Mouse (Mus musculus) neural tube, embryonic 13.5 days (tissue): ENCODE measurements around the gene Prkn. TPM values are rescaled to one million over a fixed set of nuclear protein-coding genes. Genes with fewer than 3 reads are reported as not detected.

Experiments used
- ATAC-seq: fragments of 200-750 bp; cut with Nextera tagmentation; 2 replicates; pipeline ENCODE4 v1.8.0; 2017; ENCODE audit warnings: low read depth, mild to moderate bottlenecking, moderate TSS enrichment, moderate library complexity
- H3K27ac ChIP-seq: fragments of 300-500 bp; sonication (generic); replicated peaks from 2 replicates; pipeline ENCODE4 v1.5.1; 2015; ENCODE audit warnings: moderate library complexity, mild to moderate bottlenecking, inconsistent platforms
- H3K27me3 ChIP-seq: fragments of 300-500 bp; sonication (generic); 2 replicates; pipeline ENCODE4 v1.6.1; 2015; ENCODE audit warnings: mild to moderate bottlenecking, inconsistent platforms
- H3K36me3 ChIP-seq: fragments of 300-500 bp; sonication (generic); 2 replicates; pipeline ENCODE4 v1.6.1; 2015; ENCODE audit warnings: mild to moderate bottlenecking, inconsistent platforms
- H3K4me1 ChIP-seq: fragments of 300-500 bp; sonication (generic); replicated peaks from 2 replicates; pipeline ENCODE4 v1.6.1; 2015; ENCODE audit warnings: inconsistent platforms
- H3K4me2 ChIP-seq: fragments of 300-500 bp; sonication (generic); 2 replicates; pipeline ENCODE4 v1.6.1; 2015; ENCODE audit warnings: inconsistent platforms, mild to moderate bottlenecking, moderate library complexity
- H3K4me3 ChIP-seq: fragments of 300-500 bp; sonication (generic); 2 replicates; pipeline ENCODE4 v1.5.1; 2015; ENCODE audit warnings: mild to moderate bottlenecking, inconsistent platforms
- H3K9ac ChIP-seq: fragments of 300-500 bp; sonication (generic); 2 replicates; pipeline ENCODE4 v1.6.1; 2015; ENCODE audit warnings: moderate library complexity, mild to moderate bottlenecking, inconsistent platforms
- H3K9me3 ChIP-seq: fragments of 300-500 bp; sonication (generic); 2 replicates; pipeline ENCODE4 v1.6.1; 2016; ENCODE audit warnings: inconsistent platforms
- WGBS: fragments of 180-500 bp; shearing (Covaris S2); methylation state at CpG from one replicate; pipeline ENCODE4 v1.1.7; 2015; 5-methylcytosine and 5-hydroxymethylcytosine counted together
- polyA plus RNA-seq: library from polyadenylated mRNA; unstranded; fragments of >200 nt; fragmentation: Nextera tagmentation; extraction: Ambion mirVana; gene quantifications from 2 replicates; pipeline ENCODE4 v1.2.1, GENCODE M21; 2015

Gene Prkn
- polyA plus RNA-seq, 1 experiment from 2014 or later: 3.6 TPM

GRCm38 (mm10) chr17:11926865-11927386 lies 1086.7 kb downstream of the Prkn start:
- 27% methylated on average over 11 of the region's 11 CpGs for WGBS

DNA sequence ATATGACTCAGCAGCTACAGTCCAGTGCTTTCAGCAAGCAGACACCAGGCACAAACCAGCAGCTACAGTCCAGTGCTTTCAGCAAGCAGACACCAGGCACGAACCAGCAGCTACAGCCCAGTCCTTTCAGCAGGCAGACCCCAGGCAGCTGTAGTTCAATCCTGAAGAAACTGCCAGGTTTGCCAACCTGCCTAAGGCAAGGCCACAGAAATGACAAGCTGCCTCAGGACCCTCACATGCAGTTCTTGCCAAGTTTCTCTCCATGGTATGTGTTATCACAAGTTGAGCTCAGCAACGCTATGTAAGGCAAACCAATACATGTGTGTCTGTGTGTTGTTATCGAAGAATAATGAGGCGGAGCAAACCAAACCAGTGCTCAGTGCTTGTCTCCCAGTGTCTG lies 1091.5 kb downstream of the Prkn start:
- ATAC-seq: no peak
- no peaks in the 10 kb centered on the region for H3K36me3 ChIP-seq
- H3K9me3 ChIP-seq: no peaks in the 10 kb centered on the region
- 92% methylated on average over 4 of the region's 4 CpGs for WGBS
- no peak overlapping the region for H3K4me3 ChIP-seq
- H3K27me3 ChIP-seq: no peaks in the 10 kb centered on the region
- H3K4me2 ChIP-seq: no peak overlapping the region
- no peak overlapping the region for H3K27ac ChIP-seq
- peaks cover 10% of the 10 kb centered on the region; the same call in 1 of the 2 replicates for H3K4me1 ChIP-seq
- no peak overlapping the region for H3K9ac ChIP-seq

More at GRCm38 (mm10) chr17:11926865-11927386, 1086.7 kb downstream of the Prkn start:
- peak overlapping the region; percentile 75 for H3K27ac ChIP-seq
- H3K9ac ChIP-seq: no peak overlapping the region
- H3K36me3 ChIP-seq: no peaks in the 10 kb centered on the region
- H3K9me3 ChIP-seq: no peaks in the 10 kb centered on the region
- peaks cover 11% of the 10 kb centered on the region; the same call in 1 of the 2 replicates for H3K4me1 ChIP-seq
- no peaks in the 10 kb centered on the region for H3K27me3 ChIP-seq
- no peak overlapping the region for H3K4me3 ChIP-seq
- H3K4me2 ChIP-seq: no peak overlapping the region
- peak; percentile 59; the same call in 1 of the 2 replicates for ATAC-seq

- WGBS: 62% methylated on average over 5 of the region's 5 CpGs
- Histone ChIP-seq H3K4me3 (no peak overlapping the region), H3K4me2 (no peak overlapping the region), H3K9ac (no peak overlapping the region), H3K27ac (no peak overlapping the region), H3K9me3 (no peaks in the 10 kb centered on the region), H3K27me3 (no peaks in the 10 kb centered on the region), H3K4me1 (no peaks in the 10 kb centered on the region), H3K36me3 (no peaks in the 10 kb centered on the region)
- no peak for ATAC-seq
Observed at GRCm38 (mm10) chr17:11933737-11934136, 1093.6 kb downstream of the Prkn start.

DNA sequence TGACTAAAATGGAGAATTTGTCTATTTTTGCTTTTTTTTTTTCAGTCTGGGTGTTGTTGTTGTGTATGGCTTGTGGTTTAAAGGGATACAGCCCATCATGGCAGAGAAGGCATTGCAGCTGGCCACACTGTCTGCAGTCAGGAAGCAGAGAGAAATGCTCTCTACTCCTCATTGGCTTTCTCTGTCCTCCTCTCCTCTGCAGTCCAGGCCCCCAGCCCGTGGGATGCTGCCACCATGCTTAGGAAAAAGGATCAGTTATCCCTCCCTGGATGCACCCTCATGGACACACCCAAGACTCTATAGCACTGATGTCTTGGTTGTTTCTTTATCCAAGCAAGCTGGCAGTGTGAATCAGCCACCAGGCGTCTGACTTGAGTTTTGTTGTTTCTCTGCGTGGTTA lies 1107.3 kb downstream of the Prkn start:
- peaks cover 18% of the 10 kb centered on the region for H3K4me1 ChIP-seq
- no peak overlapping the region for H3K9ac ChIP-seq
- H3K9me3 ChIP-seq: 0 out of 2 replicates have a peak, but pooled peaks cover 3% of the 10 kb centered on the region
- H3K4me2 ChIP-seq: no peak overlapping the region
- whole genome bisulfite sequencing: 85% methylated on average over 3 of the region's 3 CpGs
- no peaks in the 10 kb centered on the region for H3K27me3 ChIP-seq
- ATAC-seq: no peak
- no peak overlapping the region for H3K4me3 ChIP-seq
- no peaks in the 10 kb centered on the region for H3K36me3 ChIP-seq
- H3K27ac ChIP-seq: no peak overlapping the region

GRCm38 (mm10) chr17:11949551-11950197 lies 1109.5 kb downstream of the Prkn start:
- Histone ChIP-seq H3K9ac (no peak overlapping the region), H3K4me3 (no peak overlapping the region), H3K9me3 (no peaks in the 10 kb centered on the region), H3K4me2 (no peak overlapping the region), H3K4me1 (peaks cover 18% of the 10 kb centered on the region), H3K36me3 (no peaks in the 10 kb centered on the region), H3K27me3 (no peaks in the 10 kb centered on the region), H3K27ac (no peak overlapping the region)
- no peak for ATAC-seq
- 57% methylated on average over 10 of the region's 10 CpGs for WGBS

GRCm38 (mm10) chr17:11950198-11950594 lies 1110.0 kb downstream of the Prkn start:
- H3K4me3 ChIP-seq: no peak overlapping the region
- 77% methylated on average over 8 of the region's 8 CpGs for WGBS
- H3K27ac ChIP-seq: no peak overlapping the region
- H3K4me1 ChIP-seq: peaks cover 18% of the 10 kb centered on the region
- no peaks in the 10 kb centered on the region for H3K27me3 ChIP-seq
- no peak overlapping the region for H3K9ac ChIP-seq
- no peak for ATAC-seq
- no peak overlapping the region for H3K4me2 ChIP-seq
- H3K9me3 ChIP-seq: no peaks in the 10 kb centered on the region
- H3K36me3 ChIP-seq: no peaks in the 10 kb centered on the region

DNA sequence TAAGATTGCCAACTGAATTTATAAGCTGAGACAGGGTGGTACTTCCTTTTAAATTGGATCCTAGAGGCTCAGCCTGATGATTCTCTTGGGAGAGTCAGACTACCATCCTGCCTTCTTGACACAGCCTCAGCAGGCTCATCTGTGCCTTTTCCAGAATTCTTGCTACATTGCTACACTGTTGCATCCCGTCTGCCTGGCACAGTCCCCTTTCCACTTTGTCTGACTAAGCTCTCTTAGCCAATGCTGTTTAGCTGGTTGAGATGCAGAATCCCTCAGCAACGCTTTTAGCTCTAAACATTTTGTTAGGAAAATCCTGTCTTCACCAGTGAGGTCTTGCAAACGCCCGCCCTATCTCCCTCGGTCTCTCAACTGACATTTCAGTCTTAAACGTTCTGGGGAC lies 1115.1 kb downstream of the Prkn start:
- ATAC-seq: no peak
- WGBS: 79% methylated on average over 6 of the region's 6 CpGs
- H3K9me3 ChIP-seq: peaks cover 11% of the 10 kb centered on the region; the same call in 1 of the 2 replicates
- H3K9ac ChIP-seq: no peak overlapping the region
- H3K4me2 ChIP-seq: no peak overlapping the region
- peak overlapping the region; percentile 29; the same call in 1 of the 2 replicates for H3K27ac ChIP-seq
- H3K4me1 ChIP-seq: peaks cover 22% of the 10 kb centered on the region
- no peaks in the 10 kb centered on the region for H3K36me3 ChIP-seq
- H3K4me3 ChIP-seq: no peak overlapping the region
- no peaks in the 10 kb centered on the region for H3K27me3 ChIP-seq

DNA sequence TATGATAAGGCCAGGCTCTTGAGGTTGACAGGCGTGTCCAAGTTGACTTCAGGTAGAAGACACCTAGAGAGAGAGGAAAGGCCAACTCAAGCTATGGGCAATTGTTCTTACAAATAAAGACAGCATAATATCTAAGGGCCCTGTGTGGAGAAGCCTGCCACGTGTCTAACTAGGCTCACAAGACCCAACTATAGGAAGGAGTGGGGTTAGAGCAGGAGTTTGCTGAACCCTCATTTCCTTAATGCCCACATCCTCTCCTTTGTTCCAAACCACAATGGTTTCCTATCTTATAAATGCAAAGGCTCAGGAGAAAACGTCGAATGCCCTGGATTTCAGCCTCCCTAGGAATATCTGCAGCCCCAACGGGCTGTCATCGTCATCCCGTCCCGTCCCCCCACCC lies 1120.3 kb downstream of the Prkn start:
- Histone ChIP-seq H3K27me3 (no peaks in the 10 kb centered on the region; the same call in 1 of the 2 replicates), H3K27ac (no peak overlapping the region), H3K4me3 (no peak overlapping the region), H3K9me3 (peaks cover 11% of the 10 kb centered on the region; the same call in 1 of the 2 replicates), H3K4me2 (no peak overlapping the region), H3K36me3 (no peaks in the 10 kb centered on the region), H3K9ac (no peak overlapping the region), H3K4me1 (peaks cover 30% of the 10 kb centered on the region)
- 91% methylated on average over 8 of the region's 8 CpGs for WGBS
- ATAC-seq: no peak

- Histone ChIP-seq H3K27me3 (no peaks in the 10 kb centered on the region; the same call in 1 of the 2 replicates), H3K4me1 (peaks cover 15% of the 10 kb centered on the region), H3K9ac (peak overlapping the region; percentile 34), H3K36me3 (no peaks in the 10 kb centered on the region), H3K4me2 (peak overlapping the region; percentile 44), H3K4me3 (peak overlapping the region; percentile 0; the same call in 1 of the 2 replicates), H3K9me3 (peaks cover 11% of the 10 kb centered on the region; the same call in 1 of the 2 replicates), H3K27ac (peak overlapping the region; percentile 85)
- ATAC-seq: peak; percentile 78
- WGBS: 7% methylated on average over 11 of the region's 11 CpGs
Observed at GRCm38 (mm10) chr17:11962808-11963207, 1122.6 kb downstream of the Prkn start.

DNA sequence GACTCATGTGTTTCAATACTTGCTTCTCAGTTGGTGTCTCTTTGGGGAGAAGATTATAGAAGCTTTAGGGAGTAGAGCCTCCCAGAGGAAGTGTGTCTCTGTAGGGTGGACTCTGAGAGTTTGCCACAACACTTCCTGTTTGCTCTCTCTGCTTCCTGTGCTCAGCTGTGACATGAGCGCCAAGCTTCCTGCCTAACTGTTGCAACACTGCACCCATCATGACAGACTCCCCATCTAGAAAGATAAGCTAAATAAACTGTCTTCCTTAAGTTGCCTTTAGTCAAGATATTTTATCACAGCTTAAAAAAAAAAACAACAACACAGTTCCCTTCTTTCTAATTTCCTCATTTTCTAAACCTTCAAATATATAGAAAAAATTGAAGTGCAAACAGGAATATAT lies 1130.0 kb downstream of the Prkn start:
- whole genome bisulfite sequencing: 72% methylated on average over 1 of the region's 1 CpGs

DNA sequence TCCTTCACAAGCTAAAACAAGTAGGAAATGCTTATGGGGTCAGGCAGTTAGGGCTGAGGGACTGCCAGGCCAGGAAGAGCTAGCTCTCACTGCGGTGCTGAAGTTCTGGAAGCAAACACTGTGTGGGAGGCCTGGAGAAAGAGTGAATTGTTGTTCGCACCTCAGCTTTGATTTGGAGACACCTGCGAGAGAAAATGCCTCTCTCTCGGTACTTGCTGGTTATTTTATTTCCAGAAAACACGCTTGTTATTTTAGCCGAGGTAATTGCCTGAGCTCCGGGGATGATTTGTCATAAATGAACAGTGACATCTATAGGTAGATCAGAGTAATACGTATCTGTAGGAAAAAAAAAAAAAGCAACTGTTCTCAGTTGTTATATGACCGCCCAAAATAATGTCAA lies 1132.4 kb downstream of the Prkn start:
- Histone ChIP-seq H3K9ac (0 out of 2 replicates have a peak overlapping the region, but pooled peaks have one; percentile 43), H3K36me3 (no peaks in the 10 kb centered on the region), H3K4me1 (peaks cover 29% of the 10 kb centered on the region), H3K9me3 (no peaks in the 10 kb centered on the region), H3K27me3 (no peaks in the 10 kb centered on the region), H3K4me2 (peak overlapping the region; percentile 40), H3K4me3 (no peak overlapping the region), H3K27ac (no peak overlapping the region; the same call in 1 of the 2 replicates)
- WGBS: 9% methylated on average over 9 of the region's 9 CpGs
- ATAC-seq: no peak

More for the DNA sequence above, 1130.0 kb downstream of the Prkn start:
- Histone ChIP-seq H3K4me2 (no peak overlapping the region), H3K36me3 (no peaks in the 10 kb centered on the region), H3K9ac (no peak overlapping the region), H3K4me1 (peaks cover 25% of the 10 kb centered on the region), H3K27ac (no peak overlapping the region), H3K9me3 (no peaks in the 10 kb centered on the region), H3K27me3 (no peaks in the 10 kb centered on the region), H3K4me3 (no peak overlapping the region)
- ATAC-seq: no peak

- no peak overlapping the region for H3K27ac ChIP-seq
- no peak for ATAC-seq
- H3K4me3 ChIP-seq: no peak overlapping the region
- H3K4me1 ChIP-seq: peaks cover 35% of the 10 kb centered on the region
- H3K9me3 ChIP-seq: no peaks in the 10 kb centered on the region
- 0 out of 2 replicates have a peak overlapping the region, but pooled peaks have one; percentile 22 for H3K9ac ChIP-seq
- no peaks in the 10 kb centered on the region for H3K27me3 ChIP-seq
- H3K36me3 ChIP-seq: no peaks in the 10 kb centered on the region
- no peak overlapping the region for H3K4me2 ChIP-seq
- 41% methylated on average over 13 of the region's 13 CpGs for WGBS
Observed at GRCm38 (mm10) chr17:11972969-11973787, 1133.0 kb downstream of the Prkn start.
